Mouse (Mus musculus): Measurements from ENCODE around the gene Gm15056. TPM values are rescaled to one million over a fixed set of nuclear protein-coding genes. Genes with fewer than 3 reads are reported as not detected.

Gene Gm15056
- polyA plus RNA-seq, 1 experiment from 2014 or later: not detected

DNA sequence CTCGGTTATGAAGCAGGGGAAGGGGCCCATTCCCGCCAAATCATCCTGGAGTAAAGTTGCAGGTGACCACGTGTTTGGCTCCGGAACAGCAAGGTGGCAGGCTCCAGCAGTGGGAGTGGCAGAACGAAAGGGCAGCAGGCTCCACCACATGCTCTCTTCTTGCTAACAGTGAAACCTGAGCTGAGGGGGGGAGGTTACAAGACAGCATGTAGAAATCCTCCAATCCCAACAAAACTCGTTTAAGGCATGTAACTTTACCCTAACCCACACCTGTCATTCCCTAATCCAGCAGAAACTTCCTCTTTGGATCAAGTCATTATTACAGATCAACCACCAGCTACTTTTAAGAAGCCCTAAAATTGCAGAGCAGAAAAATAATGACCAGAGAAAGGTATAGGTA is 27.8 kb downstream of the Gm15056 start:
- DNase-seq (no peak), ATAC-seq (ENCODE audit: insufficient read depth) (no peak)
- Histone ChIP-seq H3K4me1 (ENCODE audit: insufficient read depth) (no peaks in the 10 kb centered on the region), H3K36me3 (ENCODE audit: insufficient read depth) (no peaks in the 10 kb centered on the region), H3K9ac (no peak overlapping the region), H3K4me2 (no peak overlapping the region), H3K27ac (ENCODE audit: low read depth) (no peak overlapping the region), H3K9me3 (ENCODE audit: low read depth, low read length) (no peaks in the 10 kb centered on the region), H3K27me3 (ENCODE audit: insufficient read depth, low read length) (no peaks in the 10 kb centered on the region), H3K4me3 (ENCODE audit: low read depth, low read length) (no peak overlapping the region)
- TF ChIP-seq CTCF (IDR thresholded peaks at IDR 0.05; ENCODE audit: low read depth): no peak
- WGBS: 27% methylated on average over 6 of the region's 6 CpGs

Other genes with a start within 250 kb of the Gm15056 start
- gene Defb33, start 10.0 kb downstream of the Gm15056 start, polyA plus RNA-seq (2014; fragmentation: Nextera tagmentation; extraction: Ambion mirVana): not detected in 2 replicates
- gene Gm6040, start 19.4 kb upstream of the Gm15056 start, polyA plus RNA-seq (2014; fragmentation: Nextera tagmentation; extraction: Ambion mirVana): not detected in 2 replicates
- not detected in 2 replicates for gene AY761185, start 42.1 kb upstream of the Gm15056 start, polyA plus RNA-seq (2014; fragmentation: Nextera tagmentation; extraction: Ambion mirVana)
- gene Defa21, start 122.9 kb upstream of the Gm15056 start, polyA plus RNA-seq (2014; fragmentation: Nextera tagmentation; extraction: Ambion mirVana): not detected in 2 replicates
- not detected in 2 replicates for gene Defa23, start 152.4 kb upstream of the Gm15056 start, polyA plus RNA-seq (2014; fragmentation: Nextera tagmentation; extraction: Ambion mirVana)
- gene Defa35, start 162.4 kb upstream of the Gm15056 start, polyA plus RNA-seq (2014; fragmentation: Nextera tagmentation; extraction: Ambion mirVana): not detected in 2 replicates
- not detected in 2 replicates for gene Defa25, start 181.8 kb upstream of the Gm15056 start, polyA plus RNA-seq (2014; fragmentation: Nextera tagmentation; extraction: Ambion mirVana)
- not detected in 2 replicates for gene Gm14851, start 193.4 kb upstream of the Gm15056 start, polyA plus RNA-seq (2014; fragmentation: Nextera tagmentation; extraction: Ambion mirVana)
- gene Defa30, start 232.0 kb upstream of the Gm15056 start, polyA plus RNA-seq (2014; fragmentation: Nextera tagmentation; extraction: Ambion mirVana): not detected in 2 replicates

Measured in lung, embryonic 14.5 days (tissue).